Mouse (Mus musculus) ES-Bruce4 (cell line): ENCODE measurements around the gene Rit1. TPM values are rescaled to one million over a fixed set of nuclear protein-coding genes. Genes with fewer than 3 reads are reported as not detected.
A peak's percentile ranks its signal among the peaks of the same experiment; 100 is the strongest.

Experiments used
- H3K27ac ChIP-seq: 2 replicates; pipeline ENCODE4 v1.5.1; 2012; ENCODE audit warnings: low read length, inconsistent platforms; ENCODE audit not compliant: insufficient read depth
- H3K27me3 ChIP-seq: 2 replicates; pipeline ENCODE4 v1.6.1; 2012; ENCODE audit warnings: mild to moderate bottlenecking, low read length, inconsistent platforms; ENCODE audit not compliant: control insufficient read depth, poor library complexity, insufficient read depth, severe bottlenecking
- H3K36me3 ChIP-seq: 2 replicates; pipeline ENCODE4 v1.6.1; 2012; ENCODE audit warnings: inconsistent platforms, mild to moderate bottlenecking, low read length, moderate library complexity; ENCODE audit not compliant: control insufficient read depth, poor library complexity, insufficient read depth, severe bottlenecking
- H3K4me1 ChIP-seq: one replicate; pipeline ENCODE4 v1.8.1; 2011; ENCODE audit warnings: low read length; ENCODE audit not compliant: control insufficient read depth, insufficient read depth
- H3K4me3 ChIP-seq: 2 replicates; pipeline ENCODE4 v1.5.1; 2011; ENCODE audit warnings: low read depth, mild to moderate bottlenecking, low read length
- H3K9ac ChIP-seq: 2 replicates; pipeline ENCODE4 v1.6.1; 2012; ENCODE audit warnings: low read depth, mild to moderate bottlenecking, inconsistent platforms; ENCODE audit not compliant: poor library complexity, severe bottlenecking
- H3K9me3 ChIP-seq: replicated peaks from 2 replicates; pipeline ENCODE4 v1.6.1; 2012; ENCODE audit warnings: mild to moderate bottlenecking, low read length, inconsistent platforms; ENCODE audit not compliant: control insufficient read depth, poor library complexity, insufficient read depth, severe bottlenecking
- CTCF ChIP-seq: IDR thresholded peaks from one replicate; pipeline ENCODE4 v1.8.1; 2011; ENCODE audit warnings: low read depth, low read length
- EP300 ChIP-seq: IDR thresholded peaks from 2 replicates; pipeline ENCODE4 v1.6.1; 2011; ENCODE audit warnings: low read depth, low read length; ENCODE audit not compliant: insufficient read depth
- POLR2A ChIP-seq: IDR thresholded peaks from one replicate; pipeline ENCODE4 v1.8.1; 2011; ENCODE audit warnings: low read length; ENCODE audit not compliant: insufficient read depth
- polyA plus RNA-seq: library from polyadenylated mRNA; stranded (reverse); fragments of >200 nt; gene quantifications from 2 replicates; pipeline ENCODE4 v1.2.4, GENCODE M21; 2011; ENCODE audit warnings: low read depth; ENCODE audit not compliant: missing spikeins, insufficient read depth, insufficient read length

Gene Rit1
- 10.1 and 10.4 TPM in 2 replicates for polyA plus RNA-seq

DNA sequence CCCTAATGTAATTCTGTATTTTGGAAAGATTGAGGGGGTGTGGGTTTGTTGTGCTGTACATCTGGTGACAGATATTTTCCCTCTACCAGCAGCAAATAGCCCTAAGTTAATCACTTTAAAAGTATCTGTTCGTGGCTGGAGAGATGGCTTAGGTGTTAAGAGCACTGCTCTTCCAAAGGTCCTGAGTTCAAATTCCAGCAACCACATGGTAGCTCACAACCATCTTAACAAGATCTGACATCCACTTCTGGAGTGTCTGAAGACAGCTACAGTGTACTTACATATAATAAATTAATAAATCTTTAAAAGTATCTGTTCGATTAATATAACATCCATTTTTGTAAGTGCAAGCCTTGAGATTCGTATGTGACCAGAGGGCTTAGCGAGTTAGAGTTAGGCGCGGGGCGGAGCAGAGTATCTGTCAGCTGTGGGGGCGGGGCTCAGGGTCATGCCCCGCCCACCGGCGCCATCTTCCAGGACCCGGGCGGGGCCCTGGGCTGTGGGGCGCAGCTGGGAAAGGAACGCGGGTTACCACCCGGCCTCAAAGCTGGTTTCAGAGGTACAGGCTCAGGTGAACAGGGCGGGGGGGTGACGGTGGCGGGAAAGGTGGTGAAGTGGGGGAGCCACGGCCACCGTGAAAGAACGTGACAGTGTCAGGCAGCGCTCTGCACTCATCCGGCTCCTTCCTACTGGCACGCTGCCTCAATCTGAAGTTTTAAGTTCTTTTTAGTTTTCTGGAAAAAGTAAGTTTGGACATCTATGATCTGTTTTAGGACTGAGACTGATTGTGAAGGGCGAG lies at the start of gene Rit1:
TSS of gene Rit1 (plus strand) at position 440 of the 799 bp plus-strand sequence.
- Histone ChIP-seq H3K4me1 (no peaks in the 10 kb centered on the region), H3K9me3 (no peaks in the 10 kb centered on the region), H3K27ac (no peak within 1 kb of the TSS), H3K36me3 (peaks cover 24% of the 10 kb centered on the region), H3K27me3 (no peaks in the 10 kb centered on the region), H3K4me3 (peak within 1 kb of the TSS; percentile 94), H3K9ac (peak within 1 kb of the TSS; percentile 56)
- TF ChIP-seq CTCF: no peak
- TF ChIP-seq EP300: no peak
- TF ChIP-seq POLR2A: no peak

DNA sequence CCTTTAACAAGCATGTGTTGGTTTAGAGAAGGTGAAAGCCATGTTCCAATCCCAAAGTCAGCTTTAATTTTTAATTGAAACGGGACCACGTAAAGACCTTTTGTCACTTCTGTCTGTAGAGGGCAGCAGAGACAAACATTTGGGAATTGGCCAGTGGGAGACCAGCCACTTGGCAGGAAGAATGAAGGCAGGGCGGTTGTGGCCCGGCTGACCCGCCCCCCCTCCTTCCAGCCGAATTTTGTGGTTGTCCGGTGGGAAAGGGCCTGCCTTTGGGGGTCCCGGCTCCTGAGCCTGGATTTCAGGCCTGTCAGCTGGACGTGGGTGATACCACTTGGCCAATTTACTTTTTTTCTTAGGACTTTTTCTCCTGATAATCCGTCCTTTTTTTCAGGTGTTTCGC lies 39.2 kb upstream of the Rit1 start:
- H3K4me3 ChIP-seq: peak overlapping the region; percentile 45; the same call in 1 of the 2 replicates
- peaks cover 16% of the 10 kb centered on the region for H3K9me3 ChIP-seq
- H3K4me1 ChIP-seq: no peaks in the 10 kb centered on the region
- no peaks in the 10 kb centered on the region for H3K27me3 ChIP-seq
- H3K27ac ChIP-seq: no peak overlapping the region
- TF ChIP-seq POLR2A: no peak
- TF ChIP-seq CTCF: peak; percentile 49
- peak overlapping the region; percentile 55 for H3K9ac ChIP-seq
- H3K36me3 ChIP-seq: no peaks in the 10 kb centered on the region

DNA sequence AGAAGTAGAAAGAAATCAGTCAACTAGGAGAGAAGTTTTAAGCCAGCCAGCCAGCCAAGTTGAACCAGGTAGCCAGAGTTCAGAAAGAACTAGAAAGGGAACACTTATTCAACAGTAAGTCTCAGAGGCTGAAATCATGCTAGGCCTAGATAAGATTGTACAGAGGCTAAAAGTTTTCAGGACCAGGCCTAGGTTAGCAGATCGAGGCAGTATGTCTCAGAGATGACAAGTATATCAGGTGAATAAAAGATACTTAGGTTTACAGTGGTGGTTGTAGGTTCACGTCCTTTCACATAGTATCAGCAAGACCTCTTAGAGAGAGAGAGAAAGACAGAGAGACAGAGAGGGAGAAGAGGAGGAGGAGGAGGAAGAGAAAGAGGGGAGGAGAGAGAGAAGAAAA lies 32.8 kb upstream of the Rit1 start:
- no peak for TF ChIP-seq POLR2A
- TF ChIP-seq EP300: no peak
- TF ChIP-seq CTCF: no peak

DNA sequence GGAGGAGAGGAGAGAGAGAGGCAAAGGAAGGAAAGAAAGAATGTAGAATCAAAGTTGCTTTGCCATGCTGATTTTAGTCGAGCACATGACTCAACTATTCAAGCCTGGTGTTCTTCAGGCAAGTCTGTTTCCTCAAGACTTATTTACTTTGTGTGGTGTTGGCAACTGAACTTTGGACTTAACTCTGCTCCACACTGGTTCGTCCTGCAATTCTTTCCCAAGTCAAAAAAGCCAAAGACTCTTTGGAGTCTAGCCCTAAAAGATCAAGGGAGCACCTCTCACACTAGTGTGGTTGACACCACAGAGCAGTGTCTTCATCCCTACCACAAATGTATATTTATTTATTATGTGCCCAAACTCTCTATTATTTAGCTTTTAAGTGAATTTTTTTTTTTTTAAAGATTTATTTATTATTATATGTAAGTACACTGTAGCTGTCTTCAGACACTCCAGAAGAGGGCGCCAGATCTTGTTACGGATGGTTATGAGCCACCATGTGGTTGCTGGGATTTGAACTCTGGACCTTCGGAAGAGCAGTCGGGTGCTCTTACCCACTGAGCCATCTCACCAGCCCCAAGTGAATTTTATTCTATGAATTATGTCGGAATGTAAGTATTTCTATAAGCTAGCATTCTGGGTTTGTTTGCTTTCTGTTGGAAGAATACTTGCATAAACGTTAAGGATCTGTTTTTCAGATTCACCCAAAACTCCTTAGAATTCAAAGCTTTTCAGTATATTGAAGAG lies 32.2 kb upstream of the Rit1 start:
- H3K9me3 ChIP-seq: no peaks in the 10 kb centered on the region
- H3K9ac ChIP-seq: peak overlapping the region; percentile 94
- no peaks in the 10 kb centered on the region for H3K27me3 ChIP-seq

More for the DNA sequence above, 32.8 kb upstream of the Rit1 start:
- no peak overlapping the region for H3K9ac ChIP-seq
- no peak overlapping the region for H3K4me3 ChIP-seq
- H3K4me1 ChIP-seq: no peaks in the 10 kb centered on the region
- H3K36me3 ChIP-seq: peaks cover 16% of the 10 kb centered on the region
- H3K27ac ChIP-seq: peak overlapping the region; percentile 68; the same call in 1 of the 2 replicates
- H3K27me3 ChIP-seq: no peaks in the 10 kb centered on the region
- H3K9me3 ChIP-seq: no peaks in the 10 kb centered on the region

DNA sequence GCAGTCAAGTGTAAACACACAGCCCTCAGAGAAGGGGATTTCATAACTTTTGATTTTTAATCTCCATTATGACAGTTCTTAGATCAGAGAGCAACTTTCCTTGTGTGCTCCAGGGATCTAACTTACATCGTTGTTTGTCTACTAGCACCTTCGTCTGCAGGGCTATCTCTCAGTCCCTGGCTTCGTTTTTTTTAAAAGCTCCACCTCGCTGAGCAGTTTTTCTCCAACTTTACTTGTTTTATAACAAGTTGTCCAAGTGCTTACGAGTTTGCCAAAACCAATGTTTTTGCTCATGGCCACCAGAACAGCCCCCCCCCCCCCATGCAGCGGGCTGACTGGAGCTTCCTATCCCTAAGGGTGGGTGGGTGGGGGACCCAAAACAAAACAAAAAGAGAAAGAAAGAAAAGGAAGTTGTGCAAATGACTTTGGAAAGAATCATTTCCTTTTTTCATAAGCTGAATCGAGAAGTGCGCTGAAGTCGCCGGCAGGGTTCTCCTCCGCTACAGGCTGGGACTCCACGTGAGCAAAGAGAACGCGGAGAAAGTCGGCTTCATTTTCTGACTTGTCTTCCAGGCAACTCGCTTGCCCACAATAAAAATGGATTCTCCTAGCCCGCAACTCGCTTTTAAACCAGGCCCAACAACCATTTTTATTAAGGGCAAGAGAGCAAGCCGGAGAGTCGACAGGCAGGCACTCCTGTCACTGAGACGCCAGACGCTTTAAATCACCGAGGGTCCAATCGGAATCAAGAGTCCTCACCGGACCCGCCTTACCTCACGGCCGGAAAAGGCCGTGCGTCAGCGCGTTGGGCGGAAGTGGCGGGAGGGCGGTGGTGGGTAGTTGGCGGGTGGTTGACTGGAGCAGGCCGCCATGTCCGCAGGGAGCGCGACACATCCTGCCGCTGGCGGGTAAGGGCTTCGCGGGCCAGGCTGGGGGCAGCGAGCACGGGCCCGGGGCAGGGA lies 31.4 kb upstream of the Rit1 start, which contains the start of gene Khdc4:
TSS of gene Khdc4 (plus strand) at position 824 of the 962 bp plus-strand sequence.
- H3K9ac ChIP-seq: peak within 1 kb of the TSS; percentile 94
- H3K36me3 ChIP-seq: peaks cover 30% of the 10 kb centered on the region
- no peaks in the 10 kb centered on the region for H3K9me3 ChIP-seq
- no peaks in the 10 kb centered on the region for H3K27me3 ChIP-seq
- TF ChIP-seq POLR2A (peak; percentile 48), EP300 (no peak), CTCF (no peak)
- peak within 1 kb of the TSS; percentile 68 for H3K27ac ChIP-seq
- H3K4me1 ChIP-seq: no peaks in the 10 kb centered on the region
- peak within 1 kb of the TSS; percentile 98 for H3K4me3 ChIP-seq

More for the DNA sequence above, 32.2 kb upstream of the Rit1 start:
- no peak for TF ChIP-seq CTCF
- Histone ChIP-seq H3K4me1 (no peaks in the 10 kb centered on the region), H3K27ac (peak overlapping the region; percentile 68; the same call in 1 of the 2 replicates), H3K36me3 (peaks cover 22% of the 10 kb centered on the region), H3K4me3 (no peak overlapping the region; the same call in 1 of the 2 replicates)
